Mouse (Mus musculus) heart, adult 2 months (tissue): Measurements from ENCODE around the gene Gabarap.

Source experiments
- CTCF ChIP-seq: fragments of 200-600 bp; IDR thresholded peaks from 2 replicates; pipeline ENCODE4 v1.8.1; 2022; ENCODE audit warnings: antibody characterized with exemption, mild to moderate bottlenecking, moderate library complexity
- POLR2A ChIP-seq: fragments of 200-500 bp; IDR thresholded peaks from 2 replicates; pipeline ENCODE4 v1.6.1; 2011; ENCODE audit warnings: mild to moderate bottlenecking, low read depth, low read length, control low read depth; ENCODE audit not compliant: insufficient read depth

- peak; percentile 74; the same call in 1 of the 2 replicates for TF ChIP-seq POLR2A
- TF ChIP-seq CTCF = no peak
Measured at GRCm38 (mm10) chr11:69947337-69948065, 43.4 kb upstream of the Gabarap start.
